Mouse (Mus musculus) liver, embryonic 14.5 days (tissue): ENCODE results near the gene March8.

Experiments used
- CTCF ChIP-seq: IDR thresholded peaks from 2 replicates; pipeline ENCODE4 v1.5.1; 2016; ENCODE audit warnings: antibody characterized with exemption, low read depth, control low read depth
- EP300 ChIP-seq: IDR thresholded peaks from 2 replicates; pipeline ENCODE4 v1.6.1; 2016; ENCODE audit warnings: antibody characterized with exemption, low read depth

- no peak for TF ChIP-seq CTCF
- no peak for TF ChIP-seq EP300
Observed at GRCm38 (mm10) chr6:116440849-116441248, 103.0 kb downstream of the March8 start.
